ENCODE assay signal across 8 mouse cellular contexts in genomic region chr4:117834845-117835530, GRCm38 (mm10). TPM values are rescaled to one million over a fixed set of nuclear protein-coding genes. Genes with fewer than 3 reads are reported as not detected.
DNase-seq lines count a peak whose midpoint lies in the region; ATAC-seq and TF ChIP-seq lines count a peak whose summit lies in the region.

No protein-coding gene starts in this region.

- peaks cover 3 to 35% of the 10 kb centered on the region in 2 experiments; a peak in 3 of 4 replicates for H3K4me1 ChIP-seq in CH12.LX (ENCODE audit: control insufficient read depth in 1 of 2, insufficient read depth in 2 of 2)
- H3K4me1 ChIP-seq in bone marrow macrophage, adult 2 months (ENCODE audit: control insufficient read depth, insufficient read depth, low read length): peaks cover 3% of the 10 kb centered on the region; the same call in 1 of the 2 replicates
- peaks cover 3% of the 10 kb centered on the region for H3K4me1 ChIP-seq in embryonic fibroblast, embryonic 13.5 days (ENCODE audit: control insufficient read depth, insufficient read depth, low read length)
- peaks cover 26% of the 10 kb centered on the region for H3K4me1 ChIP-seq in heart, embryonic 10.5 days
- 0 out of 2 replicates have a peak, but pooled peaks cover 21% of the 10 kb centered on the region for H3K4me1 ChIP-seq in kidney, embryonic 14.5 days (ENCODE audit: control insufficient read depth, insufficient read depth, low read length)
- H3K4me1 ChIP-seq in liver, embryonic 15.5 days (replicated peaks): peaks cover 83% of the 10 kb centered on the region
- peaks cover 12% of the 10 kb centered on the region for H3K4me1 ChIP-seq in neural tube, embryonic 12.5 days

- H3K9ac ChIP-seq in CH12.LX (ENCODE audit: insufficient read depth, low read depth): peak overlapping the region; percentile 95
- H3K9ac ChIP-seq in kidney, embryonic 14.5 days (ENCODE audit: low read depth, low read length): peak overlapping the region; percentile 82
- peak overlapping the region; percentile 91 for H3K9ac ChIP-seq in liver, embryonic 15.5 days
- peak overlapping the region; percentile 81 for H3K9ac ChIP-seq in neural tube, embryonic 12.5 days

- no peak for TF ChIP-seq EP300 in CH12.LX (IDR thresholded peaks at IDR 0.05; ENCODE audit: low read length)

- H3K36me3 ChIP-seq in CH12.LX (replicated peaks in 1 of 2; ENCODE audit: control insufficient read depth in 1 of 2, insufficient read depth in 1 of 2, low read length in 1 of 2): peaks cover 0 to 20% of the 10 kb centered on the region in 2 experiments
- H3K36me3 ChIP-seq in heart, embryonic 10.5 days: no peaks in the 10 kb centered on the region
- no peaks in the 10 kb centered on the region for H3K36me3 ChIP-seq in kidney, embryonic 14.5 days (ENCODE audit: control insufficient read depth, insufficient read depth, low read length)
- H3K36me3 ChIP-seq in liver, embryonic 15.5 days (replicated peaks): peaks cover 33% of the 10 kb centered on the region
- H3K36me3 ChIP-seq in neural tube, embryonic 12.5 days: no peaks in the 10 kb centered on the region

- peak; percentile 67 for ATAC-seq in kidney, embryonic 14.5 days (ENCODE audit: low FRiP score, low TSS enrichment)
- ATAC-seq in liver, embryonic 15.5 days (ENCODE audit: insufficient read depth): peak; percentile 25
- ATAC-seq in neural tube, embryonic 12.5 days (ENCODE audit: low FRiP score, low read depth): peak; percentile 49

- dilution Hi-C loops in CH12.LX (cut with MboI; ENCODE audit: extremely low pct_ligation_motif_present, extremely low pct_unique_long_range_greater_than_20kb, low sequenced_read_pairs): no loop called here

- TF ChIP-seq CTCF in CH12.LX (conservative IDR thresholded peaks at IDR 0.05 in 1 of 2, IDR thresholded peaks at IDR 0.05 in 1 of 2; ENCODE audit: low read depth in 2 of 2, low read length in 2 of 2): no peak
- TF ChIP-seq CTCF in bone marrow macrophage, adult 2 months (IDR thresholded peaks at IDR 0.05; ENCODE audit: low read depth, low read length): no peak
- TF ChIP-seq CTCF in embryonic fibroblast, embryonic 13.5 days (IDR thresholded peaks at IDR 0.05; ENCODE audit: borderline replicate concordance, insufficient read depth, low read length): no peak

- peak overlapping the region; percentile 59 to 87 (median 82) for H3K4me3 ChIP-seq in CH12.LX (replicated peaks in 1 of 3; ENCODE audit: low read depth in 2 of 3, low read length in 2 of 3, poor library complexity in 1 of 3)
- peak overlapping the region; percentile 81 for H3K4me3 ChIP-seq in bone marrow macrophage, adult 2 months (ENCODE audit: insufficient read depth, low read length)
- peak overlapping the region; percentile 78 for H3K4me3 ChIP-seq in embryonic fibroblast, embryonic 13.5 days (ENCODE audit: insufficient read depth, low read length)
- peak overlapping the region; percentile 94 for H3K4me3 ChIP-seq in heart, embryonic 10.5 days
- H3K4me3 ChIP-seq in kidney, embryonic 14.5 days (ENCODE audit: low read length): peak overlapping the region; percentile 87
- H3K4me3 ChIP-seq in liver, embryonic 15.5 days (replicated peaks): peak overlapping the region; percentile 88
- H3K4me3 ChIP-seq in neural tube, embryonic 12.5 days: peak overlapping the region; percentile 79

- no peaks in the 10 kb centered on the region for H3K79me2 ChIP-seq in CH12.LX (replicated peaks; ENCODE audit: control insufficient read depth, extremely low read depth, insufficient read depth, poor library complexity, severe bottlenecking)

- H3K9me3 ChIP-seq in CH12.LX (replicated peaks; ENCODE audit: low read length): no peaks in the 10 kb centered on the region
- no peaks in the 10 kb centered on the region for H3K9me3 ChIP-seq in heart, embryonic 10.5 days
- no peaks in the 10 kb centered on the region for H3K9me3 ChIP-seq in kidney, embryonic 14.5 days (ENCODE audit: control insufficient read depth, low read length)
- H3K9me3 ChIP-seq in liver, embryonic 15.5 days (replicated peaks): no peaks in the 10 kb centered on the region
- no peaks in the 10 kb centered on the region for H3K9me3 ChIP-seq in neural tube, embryonic 12.5 days

- DNase-seq in CH12.LX (ENCODE audit: extremely low read depth): peak; percentile 68
- peak; percentile 95 for DNase-seq in heart, embryonic 10.5 days (ENCODE audit: low spot score)
- DNase-seq in testis, postnatal 10 days (ENCODE audit: low spot score): peak; percentile 80

- no peak for TF ChIP-seq POLR2A in CH12.LX (IDR thresholded peaks at IDR 0.05; ENCODE audit: low read depth, low read length)
- TF ChIP-seq POLR2A in bone marrow macrophage, adult 2 months (IDR thresholded peaks at IDR 0.05; ENCODE audit: borderline replicate concordance, low read depth, low read length): no peak
- TF ChIP-seq POLR2A in embryonic fibroblast, embryonic 13.5 days (IDR thresholded peaks at IDR 0.05; ENCODE audit: low read depth, low read length): peak; percentile 62

- peak overlapping the region; percentile 41 for H3K27ac ChIP-seq in CH12.LX (ENCODE audit: insufficient read depth, low read depth)
- H3K27ac ChIP-seq in bone marrow macrophage, adult 2 months (ENCODE audit: insufficient read depth, low read depth, low read length): no peak overlapping the region
- peak overlapping the region; percentile 42 for H3K27ac ChIP-seq in embryonic fibroblast, embryonic 13.5 days (ENCODE audit: insufficient read depth, low read length)
- peak overlapping the region; percentile 93 for H3K27ac ChIP-seq in heart, embryonic 10.5 days
- H3K27ac ChIP-seq in kidney, embryonic 14.5 days (ENCODE audit: low read depth, low read length): peak overlapping the region; percentile 79
- H3K27ac ChIP-seq in liver, embryonic 15.5 days (replicated peaks): peak overlapping the region; percentile 99
- H3K27ac ChIP-seq in neural tube, embryonic 12.5 days: 0 out of 2 replicates have a peak overlapping the region, but pooled peaks have one; percentile 46

- peaks cover 11% of the 10 kb centered on the region for H3K27me3 ChIP-seq in CH12.LX (replicated peaks)
- peaks cover 41% of the 10 kb centered on the region for H3K27me3 ChIP-seq in heart, embryonic 10.5 days (ENCODE audit: insufficient read depth, poor library complexity, severe bottlenecking)
- no peaks in the 10 kb centered on the region; the same call in 1 of the 2 replicates for H3K27me3 ChIP-seq in kidney, embryonic 14.5 days (ENCODE audit: control insufficient read depth, insufficient read depth, low read length)
- no peaks in the 10 kb centered on the region for H3K27me3 ChIP-seq in liver, embryonic 15.5 days
- peaks cover 12% of the 10 kb centered on the region; the same call in 1 of the 2 replicates for H3K27me3 ChIP-seq in neural tube, embryonic 12.5 days (replicated peaks)

- in situ Hi-C loops in CH12.LX (cut with MboI; ENCODE audit: low pct_ligation_motif_present, low pct_unique_long_range_greater_than_20kb, low sequenced_read_pairs): loop anchor here (25.0 kb wide), 1 partner anchor 252 kb away; no protein-coding TSS in a partner anchor

- no peak for TF ChIP-seq RAD21 in CH12.LX (IDR thresholded peaks at IDR 0.05; ENCODE audit: low read depth, low read length)

- H3K4me2 ChIP-seq in CH12.LX (ENCODE audit: insufficient read depth, low read depth, poor library complexity, severe bottlenecking): no peak overlapping the region
- H3K4me2 ChIP-seq in kidney, embryonic 14.5 days (replicated peaks; ENCODE audit: low read depth, low read length): peak overlapping the region; percentile 96
- peak overlapping the region; percentile 77 for H3K4me2 ChIP-seq in liver, embryonic 15.5 days
- peak overlapping the region; percentile 97 for H3K4me2 ChIP-seq in neural tube, embryonic 12.5 days (replicated peaks)

- under 1% methylated on average over 36 of the region's 36 CpGs for WGBS in heart, embryonic 10.5 days
- under 1% methylated on average over 35 of the region's 36 CpGs for WGBS in kidney, embryonic 14.5 days
- WGBS in liver, embryonic 15.5 days (ENCODE audit: insufficient replicate concordance): 2% methylated on average over 36 of the region's 36 CpGs
- WGBS in neural tube, embryonic 12.5 days: 1% methylated on average over 36 of the region's 36 CpGs

RNA-seq across cellular contexts. Expression of gene Slc6a9, which starts 0.7 kb away (rescaled TPM):
- total RNA-seq in CH12.LX (2012; rRNA removed) (3.9 and 15.6 TPM in 2 replicates), CH12.LX (2014; rRNA removed) (1.8 and 4.0 TPM in 2 replicates)
- polyA plus RNA-seq in CH12.LX (2012; ENCODE audit: insufficient read length, low read depth): 7.8 and 9.1 TPM in 2 replicates
- polyA plus RNA-seq in bone marrow macrophage, adult 2 months (2012; ENCODE audit: insufficient read depth, insufficient read length, missing spikeins): 0.33 and 2.2 TPM in 2 replicates
- 26.0 and 44.0 TPM in 2 replicates for polyA plus RNA-seq in embryonic fibroblast, embryonic 13.5 days (2011; ENCODE audit: insufficient read length, low read depth, missing spikeins)
- polyA plus RNA-seq in heart, embryonic 10.5 days (2016; fragmentation: Nextera tagmentation; extraction: Ambion mirVana): 12.5 and 12.8 TPM in 2 replicates
- 9.4 and 11.0 TPM in 2 replicates for polyA plus RNA-seq in kidney, embryonic 14.5 days (2014; fragmentation: Nextera tagmentation; extraction: Ambion mirVana)
- 56.1 and 56.4 TPM in 2 replicates for polyA plus RNA-seq in liver, embryonic 15.5 days (2015; fragmentation: Nextera tagmentation; extraction: Ambion mirVana)
- 16.6 and 17.3 TPM in 2 replicates for polyA plus RNA-seq in neural tube, embryonic 12.5 days (2016; fragmentation: Nextera tagmentation; extraction: Ambion mirVana)

RNA-seq across cellular contexts. Expression of gene Ccdc24, which starts 37.4 kb away (rescaled TPM):
- total RNA-seq in CH12.LX (2012; rRNA removed): 0.46 and 0.93 TPM in 2 replicates
- total RNA-seq in CH12.LX (2014; rRNA removed): not detected in 2 replicates
- polyA plus RNA-seq in CH12.LX (2012; ENCODE audit: insufficient read length, low read depth): 0.40 and 0.81 TPM in 2 replicates
- not detected in 2 replicates for polyA plus RNA-seq in bone marrow macrophage, adult 2 months (2012; ENCODE audit: insufficient read depth, insufficient read length, missing spikeins)
- polyA plus RNA-seq in embryonic fibroblast, embryonic 13.5 days (2011; ENCODE audit: insufficient read length, low read depth, missing spikeins): 0.78 and 2.5 TPM in 2 replicates
- 0.79 and 1.0 TPM in 2 replicates for polyA plus RNA-seq in heart, embryonic 10.5 days (2016; fragmentation: Nextera tagmentation; extraction: Ambion mirVana)
- 1.8 and 2.0 TPM in 2 replicates for polyA plus RNA-seq in kidney, embryonic 14.5 days (2014; fragmentation: Nextera tagmentation; extraction: Ambion mirVana)
- 1.2 TPM in 2 replicates for polyA plus RNA-seq in liver, embryonic 15.5 days (2015; fragmentation: Nextera tagmentation; extraction: Ambion mirVana)
- 1.4 and 2.7 TPM in 2 replicates for polyA plus RNA-seq in neural tube, embryonic 12.5 days (2016; fragmentation: Nextera tagmentation; extraction: Ambion mirVana)

RNA-seq across cellular contexts. Expression of gene B4galt2, which starts 48.3 kb away (rescaled TPM):
- total RNA-seq in CH12.LX (2012; rRNA removed) (0.25 and 0.29 TPM in 2 replicates), CH12.LX (2014; rRNA removed) (not detected in 2 replicates)
- polyA plus RNA-seq in CH12.LX (2012; ENCODE audit: insufficient read length, low read depth): 0.14 and 0.22 TPM in 2 replicates
- 0.32 TPM in 1 of 2 replicates, not detected in the other for polyA plus RNA-seq in bone marrow macrophage, adult 2 months (2012; ENCODE audit: insufficient read depth, insufficient read length, missing spikeins)
- polyA plus RNA-seq in embryonic fibroblast, embryonic 13.5 days (2011; ENCODE audit: insufficient read length, low read depth, missing spikeins): 43.8 and 45.6 TPM in 2 replicates
- 14.2 and 17.7 TPM in 2 replicates for polyA plus RNA-seq in heart, embryonic 10.5 days (2016; fragmentation: Nextera tagmentation; extraction: Ambion mirVana)
- 30.9 and 31.5 TPM in 2 replicates for polyA plus RNA-seq in kidney, embryonic 14.5 days (2014; fragmentation: Nextera tagmentation; extraction: Ambion mirVana)
- 1.0 and 1.4 TPM in 2 replicates for polyA plus RNA-seq in liver, embryonic 15.5 days (2015; fragmentation: Nextera tagmentation; extraction: Ambion mirVana)
- 44.5 and 46.9 TPM in 2 replicates for polyA plus RNA-seq in neural tube, embryonic 12.5 days (2016; fragmentation: Nextera tagmentation; extraction: Ambion mirVana)

RNA-seq across cellular contexts. Expression of gene Atp6v0b, which starts 52.1 kb away (rescaled TPM):
- total RNA-seq in CH12.LX (2012; rRNA removed): 169 and 186 TPM in 2 replicates
- total RNA-seq in CH12.LX (2014; rRNA removed): 165 and 176 TPM in 2 replicates
- 189 and 202 TPM in 2 replicates for polyA plus RNA-seq in CH12.LX (2012; ENCODE audit: insufficient read length, low read depth)
- polyA plus RNA-seq in bone marrow macrophage, adult 2 months (2012; ENCODE audit: insufficient read depth, insufficient read length, missing spikeins): 712 and 757 TPM in 2 replicates
- 137 and 146 TPM in 2 replicates for polyA plus RNA-seq in embryonic fibroblast, embryonic 13.5 days (2011; ENCODE audit: insufficient read length, low read depth, missing spikeins)
- 208 and 209 TPM in 2 replicates for polyA plus RNA-seq in heart, embryonic 10.5 days (2016; fragmentation: Nextera tagmentation; extraction: Ambion mirVana)
- polyA plus RNA-seq in kidney, embryonic 14.5 days (2014; fragmentation: Nextera tagmentation; extraction: Ambion mirVana): 182 and 213 TPM in 2 replicates
- polyA plus RNA-seq in liver, embryonic 15.5 days (2015; fragmentation: Nextera tagmentation; extraction: Ambion mirVana): 168 and 195 TPM in 2 replicates
- polyA plus RNA-seq in neural tube, embryonic 12.5 days (2016; fragmentation: Nextera tagmentation; extraction: Ambion mirVana): 308 and 323 TPM in 2 replicates

RNA-seq across cellular contexts. Expression of gene Dph2, which starts 56.8 kb away (rescaled TPM):
- total RNA-seq in CH12.LX (2012; rRNA removed) (19.8 and 25.8 TPM in 2 replicates), CH12.LX (2014; rRNA removed) (20.9 and 21.5 TPM in 2 replicates)
- 15.2 and 20.8 TPM in 2 replicates for polyA plus RNA-seq in CH12.LX (2012; ENCODE audit: insufficient read length, low read depth)
- polyA plus RNA-seq in bone marrow macrophage, adult 2 months (2012; ENCODE audit: insufficient read depth, insufficient read length, missing spikeins): 4.0 and 5.1 TPM in 2 replicates
- 6.6 and 10.0 TPM in 2 replicates for polyA plus RNA-seq in embryonic fibroblast, embryonic 13.5 days (2011; ENCODE audit: insufficient read length, low read depth, missing spikeins)
- 17.5 and 19.6 TPM in 2 replicates for polyA plus RNA-seq in heart, embryonic 10.5 days (2016; fragmentation: Nextera tagmentation; extraction: Ambion mirVana)
- polyA plus RNA-seq in kidney, embryonic 14.5 days (2014; fragmentation: Nextera tagmentation; extraction: Ambion mirVana): 19.1 and 22.0 TPM in 2 replicates
- polyA plus RNA-seq in liver, embryonic 15.5 days (2015; fragmentation: Nextera tagmentation; extraction: Ambion mirVana): 5.9 and 6.9 TPM in 2 replicates
- 23.0 and 27.5 TPM in 2 replicates for polyA plus RNA-seq in neural tube, embryonic 12.5 days (2016; fragmentation: Nextera tagmentation; extraction: Ambion mirVana)
